Mouse (Mus musculus): ENCODE measurements at regions not wholly inside any gene's neighbourhood (a gene's known extent, or its start where the extent isn't known, plus 50 kb on each side); places are given as distances from the start of the nearest gene placed in this dataset.
A peak's percentile ranks its signal among the peaks of the same experiment; 100 is the strongest.

- ATAC-seq = no peak
- WGBS = 92% methylated on average over 1 of the region's 1 CpGs
- Histone ChIP-seq H3K4me3 (ENCODE audit: low read depth, low read length) (no peak overlapping the region), H3K27ac (ENCODE audit: low read depth, low read length) (no peak overlapping the region), H3K9me3 (replicated peaks; ENCODE audit: control insufficient read depth, low read length) (no peaks in the 10 kb centered on the region), H3K4me1 (ENCODE audit: control insufficient read depth, insufficient read depth, low read length) (no peaks in the 10 kb centered on the region), H3K27me3 (replicated peaks; ENCODE audit: control insufficient read depth, insufficient read depth, low read length) (no peaks in the 10 kb centered on the region), H3K9ac (ENCODE audit: low read length) (no peak overlapping the region), H3K36me3 (ENCODE audit: control insufficient read depth, insufficient read depth, low read length) (no peaks in the 10 kb centered on the region), H3K4me2 (ENCODE audit: low read length) (no peak overlapping the region)
- DNase-seq (ENCODE audit: low spot score) = no peak
Measured at GRCm38 (mm10) chr12:15912959-15913358, 96.2 kb upstream of the Trib2 start.

- DNase-seq (ENCODE audit: low spot score) (no peak), ATAC-seq (no peak)
- 90% methylated on average over 3 of the region's 3 CpGs for WGBS
- no peaks in the 10 kb centered on the region for H3K9me3 ChIP-seq (replicated peaks; ENCODE audit: control insufficient read depth, low read length)
- H3K9ac ChIP-seq (ENCODE audit: low read length) = no peak overlapping the region
- H3K27me3 ChIP-seq (replicated peaks; ENCODE audit: control insufficient read depth, insufficient read depth, low read length) = no peaks in the 10 kb centered on the region
- no peaks in the 10 kb centered on the region for H3K36me3 ChIP-seq (ENCODE audit: control insufficient read depth, insufficient read depth, low read length)
- no peaks in the 10 kb centered on the region for H3K4me1 ChIP-seq (ENCODE audit: control insufficient read depth, insufficient read depth, low read length)
- no peak overlapping the region for H3K27ac ChIP-seq (ENCODE audit: low read depth, low read length)
- H3K4me2 ChIP-seq (ENCODE audit: low read length) = no peak overlapping the region
- no peak overlapping the region for H3K4me3 ChIP-seq (ENCODE audit: low read depth, low read length)
Measured at GRCm38 (mm10) chr12:15912491-15912890, 95.8 kb upstream of the Trib2 start.

GRCm38 (mm10) chr12:15911254-15911991 is 94.7 kb upstream of the Trib2 start:
- no peak overlapping the region for H3K4me3 ChIP-seq (ENCODE audit: low read depth, low read length)
- ATAC-seq (no peak), DNase-seq (ENCODE audit: low spot score) (no peak)
- no peak overlapping the region for H3K4me2 ChIP-seq (ENCODE audit: low read length)
- H3K9me3 ChIP-seq (replicated peaks; ENCODE audit: control insufficient read depth, low read length) = no peaks in the 10 kb centered on the region
- no peak overlapping the region for H3K27ac ChIP-seq (ENCODE audit: low read depth, low read length)
- WGBS = 75% methylated on average over 1 of the region's 1 CpGs
- no peaks in the 10 kb centered on the region for H3K36me3 ChIP-seq (ENCODE audit: control insufficient read depth, insufficient read depth, low read length)
- no peak overlapping the region for H3K9ac ChIP-seq (ENCODE audit: low read length)
- H3K27me3 ChIP-seq (replicated peaks; ENCODE audit: control insufficient read depth, insufficient read depth, low read length) = no peaks in the 10 kb centered on the region
- no peaks in the 10 kb centered on the region for H3K4me1 ChIP-seq (ENCODE audit: control insufficient read depth, insufficient read depth, low read length)

- ATAC-seq (no peak), DNase-seq (ENCODE audit: low spot score) (no peak)
- H3K9ac ChIP-seq (ENCODE audit: low read length) = no peak overlapping the region
- H3K36me3 ChIP-seq (ENCODE audit: control insufficient read depth, insufficient read depth, low read length) = no peaks in the 10 kb centered on the region
- H3K4me3 ChIP-seq (ENCODE audit: low read depth, low read length) = no peak overlapping the region
- H3K4me2 ChIP-seq (ENCODE audit: low read length) = no peak overlapping the region
- no peak overlapping the region for H3K27ac ChIP-seq (ENCODE audit: low read depth, low read length)
- no peaks in the 10 kb centered on the region for H3K9me3 ChIP-seq (replicated peaks; ENCODE audit: control insufficient read depth, low read length)
- 88% methylated on average over 2 of the region's 2 CpGs for WGBS
- H3K27me3 ChIP-seq (replicated peaks; ENCODE audit: control insufficient read depth, insufficient read depth, low read length) = no peaks in the 10 kb centered on the region
- H3K4me1 ChIP-seq (ENCODE audit: control insufficient read depth, insufficient read depth, low read length) = no peaks in the 10 kb centered on the region
Measured at GRCm38 (mm10) chr12:15897539-15897938, 80.8 kb upstream of the Trib2 start.

- Histone ChIP-seq H3K9ac (ENCODE audit: low read length) (no peak overlapping the region), H3K4me2 (ENCODE audit: low read length) (no peak overlapping the region), H3K27ac (ENCODE audit: low read depth, low read length) (no peak overlapping the region), H3K27me3 (replicated peaks; ENCODE audit: control insufficient read depth, insufficient read depth, low read length) (no peaks in the 10 kb centered on the region), H3K4me3 (ENCODE audit: low read depth, low read length) (no peak overlapping the region), H3K36me3 (ENCODE audit: control insufficient read depth, insufficient read depth, low read length) (no peaks in the 10 kb centered on the region), H3K9me3 (replicated peaks; ENCODE audit: control insufficient read depth, low read length) (no peaks in the 10 kb centered on the region), H3K4me1 (ENCODE audit: control insufficient read depth, insufficient read depth, low read length) (no peaks in the 10 kb centered on the region)
- ATAC-seq (no peak), DNase-seq (ENCODE audit: low spot score) (peak; percentile 39)
- 55% methylated on average over 3 of the region's 3 CpGs for WGBS
Measured at GRCm38 (mm10) chr12:15896511-15896910, 79.8 kb upstream of the Trib2 start.

GRCm38 (mm10) chr12:15895215-15895614 is 78.5 kb upstream of the Trib2 start:
- Histone ChIP-seq H3K27me3 (replicated peaks; ENCODE audit: control insufficient read depth, insufficient read depth, low read length) (no peaks in the 10 kb centered on the region), H3K4me1 (ENCODE audit: control insufficient read depth, insufficient read depth, low read length) (no peaks in the 10 kb centered on the region), H3K9me3 (replicated peaks; ENCODE audit: control insufficient read depth, low read length) (no peaks in the 10 kb centered on the region), H3K36me3 (ENCODE audit: control insufficient read depth, insufficient read depth, low read length) (no peaks in the 10 kb centered on the region), H3K4me3 (ENCODE audit: low read depth, low read length) (no peak overlapping the region), H3K27ac (ENCODE audit: low read depth, low read length) (no peak overlapping the region), H3K9ac (ENCODE audit: low read length) (no peak overlapping the region), H3K4me2 (ENCODE audit: low read length) (no peak overlapping the region)
- DNase-seq (ENCODE audit: low spot score) (no peak), ATAC-seq (no peak)
- WGBS = 39% methylated on average over 2 of the region's 2 CpGs

GRCm38 (mm10) chr12:15890591-15890990 is 73.9 kb upstream of the Trib2 start:
- 30% methylated on average over 1 of the region's 1 CpGs for WGBS
- Histone ChIP-seq H3K9me3 (replicated peaks; ENCODE audit: control insufficient read depth, low read length) (no peaks in the 10 kb centered on the region), H3K9ac (ENCODE audit: low read length) (no peak overlapping the region), H3K27me3 (replicated peaks; ENCODE audit: control insufficient read depth, insufficient read depth, low read length) (no peaks in the 10 kb centered on the region), H3K4me2 (ENCODE audit: low read length) (no peak overlapping the region), H3K36me3 (ENCODE audit: control insufficient read depth, insufficient read depth, low read length) (no peaks in the 10 kb centered on the region), H3K27ac (ENCODE audit: low read depth, low read length) (no peak overlapping the region), H3K4me1 (ENCODE audit: control insufficient read depth, insufficient read depth, low read length) (no peaks in the 10 kb centered on the region), H3K4me3 (ENCODE audit: low read depth, low read length) (no peak overlapping the region)
- ATAC-seq = no peak
- DNase-seq (ENCODE audit: low spot score) = no peak

- no peak overlapping the region for H3K4me2 ChIP-seq (ENCODE audit: low read length)
- no peaks in the 10 kb centered on the region for H3K9me3 ChIP-seq (replicated peaks; ENCODE audit: control insufficient read depth, low read length)
- H3K4me1 ChIP-seq (ENCODE audit: control insufficient read depth, insufficient read depth, low read length) = no peaks in the 10 kb centered on the region
- DNase-seq (ENCODE audit: low spot score) (no peak), ATAC-seq (no peak)
- H3K9ac ChIP-seq (ENCODE audit: low read length) = no peak overlapping the region
- H3K27ac ChIP-seq (ENCODE audit: low read depth, low read length) = no peak overlapping the region
- no peaks in the 10 kb centered on the region for H3K36me3 ChIP-seq (ENCODE audit: control insufficient read depth, insufficient read depth, low read length)
- no peak overlapping the region for H3K4me3 ChIP-seq (ENCODE audit: low read depth, low read length)
- 78% methylated on average over 7 of the region's 7 CpGs for WGBS
- no peaks in the 10 kb centered on the region for H3K27me3 ChIP-seq (replicated peaks; ENCODE audit: control insufficient read depth, insufficient read depth, low read length)
Measured at GRCm38 (mm10) chr12:15879907-15880430, 63.2 kb upstream of the Trib2 start.

All from forebrain, embryonic 14.5 days (tissue).